Mouse (Mus musculus) MEL (cell line): ENCODE data around the gene Epb41l4b. TPM values are rescaled to one million over a fixed set of nuclear protein-coding genes. Genes with fewer than 3 reads are reported as not detected.

Source experiments
- DNase-seq: peaks from one replicate; pipeline ENCODE4 v3.0.0; 2011; ENCODE audit warnings: low read depth, low spot score
- H3K27ac ChIP-seq: 2 replicates; pipeline ENCODE4 v1.5.1; 2012; ENCODE audit warnings: low read depth, mild to moderate bottlenecking, control low read depth, low read length, moderate library complexity; ENCODE audit not compliant: control insufficient read depth
- H3K27me3 ChIP-seq, 2 experiments: fragments of 150-350 bp in 1 of 2; sonication (generic) in 1 of 2; 2 replicates each; pipeline ENCODE4 v1.6.1; 2012; ENCODE audit warnings: low read length in 2 of 2, mild to moderate bottlenecking in 2 of 2, improper control_type of control experiment in 1 of 2, moderate library complexity in 1 of 2; ENCODE audit not compliant: insufficient read depth in 2 of 2, control insufficient read depth in 1 of 2
- H3K36me3 ChIP-seq, 2 experiments: 2 replicates each; pipeline ENCODE4 v1.6.1; 2012 to 2014; ENCODE audit warnings: low read length in 2 of 2, improper control_type of control experiment in 1 of 2, inconsistent platforms in 1 of 2, mild to moderate bottlenecking in 1 of 2; ENCODE audit not compliant: insufficient read depth in 2 of 2, control insufficient read depth in 1 of 2
- H3K4me1 ChIP-seq, 2 experiments: fragments of 150-350 bp in 1 of 2; sonication (generic) in 1 of 2; 2 replicates each; pipeline ENCODE4 v1.6.1; 2012; ENCODE audit warnings: low read length in 2 of 2, improper control_type of control experiment in 1 of 2, mild to moderate bottlenecking in 1 of 2; ENCODE audit not compliant: insufficient read depth in 2 of 2, control insufficient read depth in 1 of 2
- H3K4me3 ChIP-seq, 2 experiments: fragments of 150-350 bp in 1 of 2; sonication (generic) in 1 of 2; 2 replicates each; pipeline ENCODE4 v1.5.1; 2012; ENCODE audit warnings: low read depth in 2 of 2, low read length in 2 of 2, mild to moderate bottlenecking in 2 of 2, moderate library complexity in 2 of 2, control low read depth in 1 of 2, improper control_type of control experiment in 1 of 2; ENCODE audit not compliant: control insufficient read depth in 1 of 2, insufficient read depth in 1 of 2
- H3K79me2 ChIP-seq: 2 replicates; pipeline ENCODE4 v1.6.1; 2012; ENCODE audit warnings: mild to moderate bottlenecking, low read length, moderate library complexity; ENCODE audit not compliant: control insufficient read depth, poor library complexity, insufficient read depth
- H3K9ac ChIP-seq: 2 replicates; pipeline ENCODE4 v1.6.1; 2012; ENCODE audit warnings: low read depth, mild to moderate bottlenecking, control low read depth, low read length, moderate library complexity; ENCODE audit not compliant: control insufficient read depth, poor library complexity, severe bottlenecking
- H3K9me3 ChIP-seq: fragments of 150-350 bp; sonication (generic); replicated peaks from 2 replicates; pipeline ENCODE4 v1.6.1; 2012; ENCODE audit warnings: mild to moderate bottlenecking, low read length, improper control_type of control experiment, moderate library complexity; ENCODE audit not compliant: insufficient read depth
- BHLHE40 ChIP-seq: IDR thresholded peaks from 2 replicates; pipeline ENCODE4 v1.6.1; 2012; ENCODE audit warnings: low read depth, mild to moderate bottlenecking, inconsistent platforms, low read length, improper control_type of control experiment, borderline replicate concordance
- EP300 ChIP-seq, 2 experiments: IDR thresholded peaks; 2 replicates each; pipeline ENCODE4 v1.6.1; 2011; ENCODE audit warnings: improper control_type of control experiment in 2 of 2, low read length in 2 of 2, low read depth in 1 of 2, mild to moderate bottlenecking in 1 of 2
- ETS1 ChIP-seq: IDR thresholded peaks from 2 replicates; pipeline ENCODE4 v1.6.1; 2012; ENCODE audit warnings: low read depth, mild to moderate bottlenecking, inconsistent platforms, low read length, improper control_type of control experiment, moderate library complexity
- MAFK ChIP-seq: IDR thresholded peaks from 2 replicates; pipeline ENCODE4 v1.6.1; 2011; ENCODE audit warnings: low read depth, mild to moderate bottlenecking, low read length, improper control_type of control experiment, borderline replicate concordance
- MEF2A ChIP-seq: IDR thresholded peaks from 2 replicates; pipeline ENCODE4 v1.6.1; 2014; ENCODE audit warnings: low read depth, mild to moderate bottlenecking, inconsistent platforms, low read length, improper control_type of control experiment; ENCODE audit not compliant: poor library complexity, insufficient replicate concordance, severe bottlenecking; ENCODE audit errors: extremely low read depth
- MXI1 ChIP-seq: IDR thresholded peaks from 2 replicates; pipeline ENCODE4 v1.6.1; 2011; ENCODE audit warnings: mild to moderate bottlenecking, low read depth, low read length, improper control_type of control experiment
- MYB ChIP-seq: IDR thresholded peaks from 2 replicates; pipeline ENCODE4 v1.6.1; 2011; ENCODE audit warnings: mild to moderate bottlenecking, low read depth, low read length, improper control_type of control experiment
- MYC ChIP-seq: IDR thresholded peaks from 2 replicates; pipeline ENCODE4 v1.6.1; 2011; ENCODE audit warnings: low read depth, mild to moderate bottlenecking, low read length, improper control_type of control experiment, moderate library complexity
- NRF1 ChIP-seq: IDR thresholded peaks from 2 replicates; pipeline ENCODE4 v1.6.1; 2014; ENCODE audit warnings: low read depth, mild to moderate bottlenecking, inconsistent platforms, low read length, improper control_type of control experiment, moderate library complexity; ENCODE audit not compliant: poor library complexity, insufficient read depth, severe bottlenecking
- POLR2AphosphoS2 ChIP-seq: IDR thresholded peaks from 2 replicates; pipeline ENCODE4 v1.6.1; 2011; ENCODE audit warnings: low read length, improper control_type of control experiment
- RCOR1 ChIP-seq: IDR thresholded peaks from 2 replicates; pipeline ENCODE4 v1.6.1; 2012; ENCODE audit warnings: low read depth, mild to moderate bottlenecking, inconsistent platforms, low read length, improper control_type of control experiment
- SIN3A ChIP-seq: IDR thresholded peaks from 2 replicates; pipeline ENCODE4 v1.6.1; 2012; ENCODE audit warnings: low read length, improper control_type of control experiment, inconsistent platforms
- TBP ChIP-seq: IDR thresholded peaks from 2 replicates; pipeline ENCODE4 v1.8.0; 2011; ENCODE audit warnings: low read depth, low read length, improper control_type of control experiment
- USF2 ChIP-seq, 2 experiments: IDR thresholded peaks; 2 replicates each; pipeline ENCODE4 v1.6.1; 2011 to 2012; ENCODE audit warnings: improper control_type of control experiment in 2 of 2, low read length in 2 of 2, borderline replicate concordance in 1 of 2, inconsistent platforms in 1 of 2, low read depth in 1 of 2, mild to moderate bottlenecking in 1 of 2; ENCODE audit not compliant: insufficient read depth in 1 of 2
- polyA plus RNA-seq, 2 experiments: library from polyadenylated mRNA; stranded (reverse) in 1 of 2; unstranded in 1 of 2; fragments of >175 nt in 1 of 2; fragments of >200 nt in 1 of 2; gene quantifications; 2 replicates each; pipeline versions ENCODE4 v1.2.1 to v1.2.4; 2012; ENCODE audit warnings: low replicate concordance in 2 of 2, low read depth in 1 of 2; ENCODE audit not compliant: insufficient read length in 2 of 2, insufficient read depth in 1 of 2, missing spikeins in 1 of 2
- total RNA-seq: library from RNA; depleted of rRNA; stranded (reverse); fragments of 300-350 nt; gene quantifications from 2 replicates; pipeline ENCODE4 v1.2.3, GENCODE M21; 2012

Gene Epb41l4b
- total and polyA plus RNA-seq, 3 experiments = not detected

GRCm38 (mm10) chr4:57005011-57005410 lies 138.2 kb downstream of the Epb41l4b start:
- H3K27me3 ChIP-seq = no peaks in the 10 kb centered on the region

GRCm38 (mm10) chr4:57003886-57004285 lies 139.4 kb downstream of the Epb41l4b start:
- DNase-seq = no peak
- H3K27me3 ChIP-seq = no peaks in the 10 kb centered on the region

More at GRCm38 (mm10) chr4:57005011-57005410, 138.2 kb downstream of the Epb41l4b start:
- TF ChIP-seq MYC (no peak), MXI1 (no peak)
- TF ChIP-seq, all 39 proteins: peak for 0
- no peak overlapping the region for H3K27ac ChIP-seq
- no peak for DNase-seq
- no peak overlapping the region for H3K4me3 ChIP-seq
- H3K9ac ChIP-seq = no peak overlapping the region
- no peaks in the 10 kb centered on the region for H3K36me3 ChIP-seq
- no peaks in the 10 kb centered on the region for H3K4me1 ChIP-seq
- H3K79me2 ChIP-seq = no peaks in the 10 kb centered on the region
- no peaks in the 10 kb centered on the region for H3K9me3 ChIP-seq

DNA sequence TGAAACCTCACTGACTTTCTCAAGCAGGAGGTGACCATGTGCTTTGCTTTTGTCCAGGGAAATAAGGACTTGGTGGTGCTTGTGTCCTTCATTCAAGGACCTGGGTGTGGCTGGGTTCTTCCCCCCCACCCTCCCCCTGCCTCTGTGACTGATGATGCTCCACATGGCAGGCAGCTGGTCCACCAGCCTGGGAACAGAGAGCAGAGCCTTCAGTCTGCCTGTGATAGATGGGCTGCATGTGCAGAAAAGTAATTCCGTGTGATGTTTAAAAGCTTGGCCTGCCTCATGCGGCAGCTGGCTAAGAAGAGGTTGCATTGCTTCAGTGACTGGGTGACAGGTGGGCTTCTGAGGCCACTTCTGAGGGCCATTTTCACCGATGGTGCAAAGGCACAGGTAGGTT lies 140.5 kb downstream of the Epb41l4b start:
- no peak for DNase-seq
- Histone ChIP-seq H3K4me1 (no peaks in the 10 kb centered on the region), H3K36me3 (no peaks in the 10 kb centered on the region), H3K9me3 (no peaks in the 10 kb centered on the region), H3K9ac (no peak overlapping the region), H3K79me2 (no peaks in the 10 kb centered on the region), H3K27ac (no peak overlapping the region), H3K27me3 (no peaks in the 10 kb centered on the region), H3K4me3 (no peak overlapping the region)
- no peak for TF ChIP-seq RCOR1
- TF ChIP-seq NRF1 = no peak
- TF ChIP-seq POLR2AphosphoS2 = no peak
- TF ChIP-seq MEF2A = no peak

More at GRCm38 (mm10) chr4:57003886-57004285, 139.4 kb downstream of the Epb41l4b start:
- TF ChIP-seq MAFK (no peak), SIN3A (no peak), TBP (no peak), USF2 (IDR thresholded peaks at IDR 0.05; ENCODE audit: borderline replicate concordance in 1 of 2, insufficient read depth in 1 of 2, low read depth in 1 of 2, low read length in 2 of 2) (no peak), POLR2AphosphoS2 (no peak), MYC (no peak), MYB (no peak), EP300 (IDR thresholded peaks at IDR 0.05; ENCODE audit: low read depth in 1 of 2, low read length in 2 of 2) (no peak), BHLHE40 (no peak), RCOR1 (no peak), ETS1 (no peak)
- Histone ChIP-seq H3K79me2 (no peaks in the 10 kb centered on the region), H3K9ac (no peak overlapping the region), H3K36me3 (no peaks in the 10 kb centered on the region), H3K4me3 (no peak overlapping the region), H3K9me3 (no peaks in the 10 kb centered on the region), H3K27ac (no peak overlapping the region), H3K4me1 (no peaks in the 10 kb centered on the region)
